Mouse (Mus musculus) adrenal gland, postnatal 4 days (tissue): ENCODE data around the gene Vmn1r170. TPM values are rescaled to one million over a fixed set of nuclear protein-coding genes. Genes with fewer than 3 reads are reported as not detected.
"Not testable (repeated sequence)": the region's sequence is repeated elsewhere in the genome, so short reads cannot be mapped to it uniquely, and the experiment has no call there.

Experiments
- DNase-seq, 2 experiments: peaks; one replicate each; pipeline ENCODE4 v3.0.0; 2021 to 2022; ENCODE audit warnings: low spot score in 2 of 2, mixed read lengths in 2 of 2
- long read RNA-seq, 2 experiments: library from polyadenylated mRNA; stranded (forward); transcript quantifications; one replicate each; pipeline ENCODE4 v2.0.0; 2021
- total RNA-seq, 2 experiments: library from RNA; stranded (reverse); gene quantifications; 2 replicates each; pipeline ENCODE4 v1.2.3; 2021

The Vmn1r170 gene
- total RNA-seq: not detected
- long read RNA-seq, experiment 1: 0 reads
- long read RNA-seq, experiment 2: 0 reads

- DNase-seq: not testable (repeated sequence)
Observed at GRCm38 (mm10) chr7:23605875-23606274, at the start of gene Vmn1r170. Gene Vmn1r170 (plus strand): TSS chr7:23606175.

GRCm38 (mm10) chr7:23575226-23575625, 30.7 kb upstream of the Vmn1r170 start, which contains the start of gene Vmn1r169:
Gene Vmn1r169 (plus strand): TSS chr7:23575526.
- DNase-seq: not testable (repeated sequence)

GRCm38 (mm10) chr7:23630422-23630821, 24.4 kb downstream of the Vmn1r170 start, which contains the start of gene Vmn1r171:
Gene Vmn1r171 (plus strand): TSS chr7:23630722.
- DNase-seq: no peak

Other genes with a start within 250 kb of the Vmn1r170 start
- gene Nlrp5, start 220.3 kb upstream of the Vmn1r170 start, total RNA-seq: under 1 TPM; 0.08 to 0.53 TPM
- not detected for gene Vmn1r167, start 99.0 kb upstream of the Vmn1r170 start, total RNA-seq
- gene Vmn1r168, start 66.4 kb upstream of the Vmn1r170 start, total RNA-seq: not detected
- gene Vmn1r169, start 30.6 kb upstream of the Vmn1r170 start, total RNA-seq: not detected
- gene Vmn1r171, start 24.5 kb downstream of the Vmn1r170 start, total RNA-seq: not detected
- not detected for gene Vmn1r172, start 52.1 kb downstream of the Vmn1r170 start, total RNA-seq
- gene Vmn1r173, start 94.5 kb downstream of the Vmn1r170 start, total RNA-seq: not detected
- gene Vmn1r174, start 146.1 kb downstream of the Vmn1r170 start, total RNA-seq: not detected
- not detected for gene Vmn1r175, start 204.5 kb downstream of the Vmn1r170 start, total RNA-seq
- not detected for gene Vmn1r176, start 231.2 kb downstream of the Vmn1r170 start, total RNA-seq